Mouse (Mus musculus) c-Kit-positive CD71-positive TER-119-positive erythroid progenitor cells, embryonic 14.5 days (primary cell): ENCODE measurements at regions not wholly inside any gene's neighbourhood (a gene's known extent, or its start where the extent isn't known, plus 50 kb on each side); places are given as distances from the start of the nearest gene placed in this dataset.

Experiments
- DNase-seq: peaks from one replicate; pipeline ENCODE4 v3.0.0-alpha.2; 2013; ENCODE audit warnings: low spot score

- no peak for DNase-seq
Observed at GRCm38 (mm10) chr3:60311178-60311577, 161.5 kb upstream of the Mbnl1 start.

- no peak for DNase-seq
Observed at GRCm38 (mm10) chr3:60320213-60320936, 152.3 kb upstream of the Mbnl1 start.

DNA sequence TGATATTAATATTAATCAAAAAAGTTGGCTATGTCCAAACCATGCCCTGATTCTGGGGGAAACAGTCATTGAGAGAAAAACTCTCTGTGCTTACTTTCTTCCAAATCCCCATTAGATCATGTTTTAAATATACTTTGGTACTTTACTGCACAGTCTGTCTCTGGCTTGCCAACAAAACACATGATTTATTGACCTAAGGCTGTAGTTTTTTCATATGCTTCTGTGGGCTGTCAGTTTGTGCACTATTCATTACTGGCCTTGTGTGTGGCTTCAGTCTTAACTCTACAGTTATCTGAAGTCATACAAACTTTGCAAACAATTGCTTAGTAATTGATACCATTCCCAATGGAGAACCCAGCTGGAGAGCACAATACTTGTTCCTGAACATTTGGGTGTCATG is 149.1 kb upstream of the Mbnl1 start:
- DNase-seq = no peak

DNA sequence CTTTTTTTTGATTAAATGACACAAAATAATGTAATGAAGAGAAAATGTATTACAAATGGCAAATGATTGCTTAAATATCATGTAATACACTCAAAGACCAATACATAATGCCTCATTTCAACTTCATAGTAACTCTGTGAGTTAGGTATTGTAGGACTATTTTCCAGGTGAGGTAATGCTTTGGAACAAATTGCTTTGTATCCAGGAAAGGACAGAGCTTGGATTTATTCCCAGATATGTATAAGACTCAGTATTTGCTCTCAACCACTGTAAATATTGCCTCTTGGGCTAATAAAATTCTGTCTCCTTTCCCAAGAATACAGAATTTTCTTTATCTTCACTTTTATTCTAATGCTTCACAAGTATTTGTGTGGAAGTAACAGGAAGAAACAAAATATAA is 148.2 kb upstream of the Mbnl1 start:
- no peak for DNase-seq

- DNase-seq = no peak
Observed at GRCm38 (mm10) chr3:60324969-60325368, 147.7 kb upstream of the Mbnl1 start.

DNA sequence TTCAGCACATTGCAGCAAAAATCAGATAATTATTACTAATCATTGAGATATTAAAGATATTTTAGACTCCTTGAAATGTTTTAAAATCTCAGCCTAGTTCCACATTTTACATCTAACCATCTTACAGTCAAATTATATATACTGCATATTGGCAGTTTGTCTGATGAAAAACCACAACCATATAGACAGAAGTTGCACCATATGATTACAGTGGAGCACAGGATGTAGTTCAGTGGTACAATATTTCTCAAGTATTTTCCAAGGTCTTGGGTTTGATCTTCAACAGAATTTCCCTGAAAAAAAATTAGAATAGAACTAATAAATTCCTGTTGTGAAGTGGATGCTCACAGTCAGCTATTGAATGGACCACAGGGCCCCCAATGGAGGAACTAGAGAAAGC is 140.2 kb upstream of the Mbnl1 start:
- DNase-seq = no peak

GRCm38 (mm10) chr3:60333669-60334068 is 139.0 kb upstream of the Mbnl1 start:
- no peak for DNase-seq

DNA sequence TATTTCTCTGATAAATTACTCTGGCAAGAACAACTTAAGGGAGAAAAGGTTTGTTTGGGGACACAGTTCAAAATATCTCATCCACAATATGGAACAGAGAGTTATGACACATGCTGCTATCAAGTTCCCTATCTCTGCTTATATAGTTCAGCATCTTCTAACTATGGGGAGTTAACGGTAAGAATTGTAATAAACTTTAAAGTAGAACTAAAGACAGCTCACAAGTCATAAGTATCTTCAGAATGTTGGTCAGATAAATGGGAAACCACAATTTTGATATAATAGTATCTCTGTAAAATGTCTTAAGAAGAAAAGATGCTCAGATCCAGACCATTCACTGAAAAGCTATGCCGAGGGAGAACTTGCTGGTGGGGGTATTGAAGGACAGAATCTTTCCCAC is 138.5 kb upstream of the Mbnl1 start:
- DNase-seq = no peak

DNA sequence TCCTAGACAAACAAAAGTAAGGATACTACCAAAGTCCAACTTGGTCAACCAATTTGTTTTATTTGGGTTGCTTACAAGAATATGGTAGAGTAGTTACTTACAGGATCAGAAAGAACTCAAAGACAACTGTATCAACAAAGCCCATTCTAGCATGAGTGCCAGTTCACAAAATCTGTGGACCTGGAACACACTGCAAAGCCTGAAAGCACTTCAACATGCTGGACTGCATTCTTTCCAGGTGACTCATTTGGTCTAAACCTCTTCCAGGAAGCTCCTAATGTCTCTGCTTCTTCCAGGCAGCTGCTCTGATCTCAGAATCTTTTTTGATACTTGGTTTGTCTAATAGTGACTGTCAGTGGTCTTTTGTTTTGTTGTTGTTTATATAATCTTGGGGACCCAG is 126.2 kb upstream of the Mbnl1 start:
- no peak for DNase-seq

DNA sequence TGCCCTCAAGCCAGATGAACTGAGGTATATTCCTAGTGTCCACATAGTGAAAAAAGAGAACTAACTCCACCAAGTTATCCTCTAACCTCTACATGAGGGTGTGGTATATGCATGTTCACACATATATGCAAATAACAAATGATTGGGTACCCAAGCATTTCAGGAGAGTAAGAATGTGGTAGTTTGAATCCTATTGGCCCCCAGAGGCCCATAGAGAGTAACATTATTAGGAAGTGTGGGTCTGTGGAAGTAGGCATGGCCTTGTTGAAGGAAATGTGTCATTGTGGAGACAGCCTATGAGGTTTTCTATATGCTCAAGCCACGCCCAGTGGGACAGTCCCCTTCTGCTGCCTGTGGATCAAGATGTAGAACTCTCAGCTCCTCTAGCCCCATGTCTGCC is 125.6 kb upstream of the Mbnl1 start:
- no peak for DNase-seq

GRCm38 (mm10) chr3:60371176-60371965 is 101.3 kb upstream of the Mbnl1 start:
- no peak for DNase-seq

DNA sequence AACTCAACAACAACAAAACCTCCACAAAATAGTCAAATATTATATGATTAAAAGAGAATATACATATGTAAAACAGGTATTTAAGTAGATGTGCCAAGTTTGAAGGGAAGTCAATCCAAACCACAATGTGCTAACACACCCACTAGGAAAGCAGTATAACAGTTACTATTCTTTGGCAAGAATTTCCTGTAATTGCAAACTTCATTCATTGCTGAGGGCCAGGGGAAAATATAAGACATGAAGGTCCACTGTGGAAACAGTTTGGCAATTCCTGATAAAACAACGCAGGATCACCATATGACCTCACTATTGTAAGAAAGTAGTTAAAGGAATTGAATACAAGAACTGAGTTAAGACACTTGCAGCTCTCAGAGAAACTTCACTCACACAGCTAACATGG is 99.0 kb upstream of the Mbnl1 start:
- no peak for DNase-seq

- no peak for DNase-seq
Observed at GRCm38 (mm10) chr3:60388593-60388992, 84.0 kb upstream of the Mbnl1 start.

GRCm38 (mm10) chr3:60389032-60389431 is 83.6 kb upstream of the Mbnl1 start:
- no peak for DNase-seq

DNA sequence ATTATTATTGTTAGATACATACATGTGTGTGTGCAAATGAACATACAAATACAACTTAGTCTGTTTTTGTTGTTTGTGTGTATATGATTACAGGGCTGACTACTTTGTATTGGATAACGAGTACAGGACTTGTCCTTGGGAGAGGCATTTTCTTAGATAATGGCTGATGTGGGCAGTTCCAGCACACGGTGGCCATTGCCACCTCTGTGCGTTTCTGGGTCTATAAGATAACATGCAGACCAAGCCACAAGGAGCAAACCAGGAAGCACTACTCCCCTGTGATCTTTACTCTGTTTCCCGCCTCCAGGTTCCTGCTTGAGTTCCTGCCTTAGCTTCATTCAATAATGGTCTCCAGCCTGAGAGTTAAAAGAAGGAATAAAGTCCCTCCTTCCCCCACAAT is 77.3 kb upstream of the Mbnl1 start:
- peak; percentile 61 for DNase-seq

GRCm38 (mm10) chr3:60396971-60397370 is 75.7 kb upstream of the Mbnl1 start:
- DNase-seq = no peak

GRCm38 (mm10) chr3:60398796-60399195 is 73.8 kb upstream of the Mbnl1 start:
- no peak for DNase-seq

- no peak for DNase-seq
Observed at GRCm38 (mm10) chr3:60402251-60402830, 70.3 kb upstream of the Mbnl1 start.

DNA sequence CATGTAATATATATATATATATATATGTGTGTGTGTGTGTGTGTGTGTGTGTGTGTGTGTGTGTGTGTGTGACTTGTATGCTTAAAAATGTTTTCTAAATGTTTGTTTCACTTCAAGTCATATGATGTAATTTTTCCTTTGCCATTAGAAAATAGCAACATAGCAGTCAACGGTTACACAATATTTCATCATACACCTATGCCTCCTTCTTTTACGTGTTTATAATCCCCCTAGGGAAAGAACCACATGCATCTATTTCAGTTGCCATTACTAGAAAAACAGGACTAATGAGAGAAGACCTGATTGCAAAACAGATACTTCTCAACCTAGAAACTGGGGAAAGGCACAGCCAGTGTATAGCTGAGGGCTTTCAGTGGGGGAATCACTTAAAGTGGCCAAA is 65.2 kb upstream of the Mbnl1 start:
- DNase-seq = no peak

- DNase-seq = no peak
Observed at GRCm38 (mm10) chr3:60407906-60408305, 64.7 kb upstream of the Mbnl1 start.

GRCm38 (mm10) chr3:60408553-60409282 is 63.9 kb upstream of the Mbnl1 start:
- peak; percentile 59 for DNase-seq

DNA sequence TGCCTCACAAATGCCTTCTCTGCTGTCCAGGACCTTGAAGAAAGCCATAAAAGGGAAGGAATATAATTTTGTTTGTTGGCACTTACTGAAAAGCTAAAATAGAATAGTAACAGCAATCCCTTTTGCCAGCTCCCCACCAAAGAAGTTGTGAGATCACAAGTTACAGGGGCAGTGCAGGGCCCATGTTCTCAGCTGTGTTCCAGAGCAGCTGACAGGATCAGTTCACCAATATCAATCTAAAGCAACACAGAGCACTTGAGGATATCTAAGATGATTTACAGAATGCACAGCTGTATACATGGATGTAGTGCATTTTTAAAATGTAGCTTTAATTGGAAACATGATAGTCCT is 63.4 kb upstream of the Mbnl1 start:
- DNase-seq = no peak

DNA sequence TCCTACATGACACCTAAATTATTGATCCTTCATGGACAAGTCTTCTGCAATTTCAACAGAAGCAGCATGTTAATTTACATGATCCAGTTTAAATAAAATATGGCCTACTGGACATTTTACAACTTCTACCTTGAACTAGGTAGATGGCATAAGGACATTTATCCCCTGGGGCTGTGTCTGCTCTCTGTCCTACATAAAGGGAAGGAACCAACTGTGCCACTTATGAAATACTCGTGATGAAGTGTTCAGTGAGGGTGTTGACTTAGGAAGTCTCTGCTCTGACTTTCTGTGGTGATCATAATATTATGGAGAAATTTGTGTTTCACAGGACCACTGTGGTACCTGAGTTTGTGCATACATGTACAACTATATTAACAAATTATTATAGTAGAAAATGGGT is 60.9 kb upstream of the Mbnl1 start:
- DNase-seq = no peak
